Comparison of ENCODE assay signal across 8 mouse cellular contexts in the genomic region with DNA sequence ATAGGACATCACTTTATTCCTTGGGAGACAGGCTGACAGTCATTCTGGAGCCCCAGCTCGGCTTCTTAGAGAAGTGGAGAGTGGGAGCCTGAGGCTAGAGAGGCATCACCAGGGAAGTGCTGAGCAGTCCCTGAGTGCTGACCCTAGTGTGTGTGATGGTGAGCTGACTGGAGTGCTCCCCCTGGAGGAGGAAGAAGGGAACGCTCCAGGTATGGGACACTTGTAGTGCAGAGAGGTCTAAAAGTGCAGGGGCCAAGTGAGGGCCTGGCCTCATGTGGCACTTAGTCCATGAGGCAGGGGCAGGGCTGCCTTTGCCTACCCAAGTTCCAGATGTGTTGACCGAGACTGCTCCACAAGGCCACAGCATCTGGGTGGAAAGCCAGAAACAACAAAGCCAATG. TPM values are rescaled to one million over a fixed set of nuclear protein-coding genes. Genes with fewer than 3 reads are reported as not detected.
DNase-seq lines count a peak whose midpoint lies in the region; ATAC-seq and TF ChIP-seq lines count a peak whose summit lies in the region.

No protein-coding gene starts in this region.

- peaks cover 4% of the 10 kb centered on the region; the same call in 1 of the 2 replicates for H3K9me3 ChIP-seq in intestine, embryonic 16.5 days (ENCODE audit: control insufficient read depth, low read length)

- peak; percentile 88 for TF ChIP-seq CTCF in lung, adult 2 months (IDR thresholded peaks at IDR 0.05; ENCODE audit: insufficient read depth, low read length)

- no peak overlapping the region for H3K27ac ChIP-seq in intestine, embryonic 16.5 days (ENCODE audit: low read length)

- WGBS in intestine, embryonic 16.5 days = 66% methylated on average over 3 of the region's 3 CpGs
- 49% methylated on average over 3 of the region's 3 CpGs for WGBS in lung, adult 2 months

- peak; percentile 35 to 54 for DNase-seq in adrenal gland, adult 18-20 months (ENCODE audit: low spot score in 2 of 2)
- no peak for DNase-seq in adrenal gland, adult 8-10 months
- DNase-seq in right cerebral cortex, adult 18-20 months = peak; percentile 23
- DNase-seq in right cerebral cortex, postnatal 36 days (ENCODE audit: low spot score in 2 of 2) = no peak
- DNase-seq in embryo, embryonic 10 days (ENCODE audit: low spot score) = peak; percentile 79
- DNase-seq in lung, adult 2 months = peak; percentile 51
- peak; percentile 50 to 69 for DNase-seq in spleen, adult 18-20 months

- H3K4me3 ChIP-seq in intestine, embryonic 16.5 days (ENCODE audit: low read length) = no peak overlapping the region
- H3K4me3 ChIP-seq in lung, adult 2 months (replicated peaks; ENCODE audit: extremely low read depth, low read depth, low read length) = no peak overlapping the region

- no peak overlapping the region for H3K9ac ChIP-seq in intestine, embryonic 16.5 days (ENCODE audit: low read depth, low read length)

- H3K4me1 ChIP-seq in intestine, embryonic 16.5 days (ENCODE audit: control insufficient read depth, insufficient read depth, low read length) = peaks cover 8% of the 10 kb centered on the region
- no peaks in the 10 kb centered on the region for H3K4me1 ChIP-seq in lung, adult 2 months (ENCODE audit: control insufficient read depth, insufficient read depth, low read length)

- H3K27me3 ChIP-seq in intestine, embryonic 16.5 days (replicated peaks; ENCODE audit: control insufficient read depth, insufficient read depth, low read length) = no peaks in the 10 kb centered on the region

- H3K36me3 ChIP-seq in intestine, embryonic 16.5 days (ENCODE audit: control insufficient read depth, insufficient read depth, low read length) = no peaks in the 10 kb centered on the region

- no peak for TF ChIP-seq POLR2A in lung, adult 2 months (IDR thresholded peaks at IDR 0.05; ENCODE audit: borderline replicate concordance, extremely low read depth, low read depth, low read length)

- H3K4me2 ChIP-seq in intestine, embryonic 16.5 days (ENCODE audit: low read depth, low read length) = no peak overlapping the region

- 0 out of 2 replicates have a peak, but pooled peaks have one; percentile 24 for ATAC-seq in intestine, embryonic 16.5 days

RNA-seq across cellular contexts. Expression of a gene that starts 39.0 kb away (rescaled TPM):
- 1 to 10 TPM in 1 of 2 experiments, under 1 TPM in 1; 0.42 to 1.2 TPM for total RNA-seq in adrenal gland, adult 18-20 months (2021)
- 1 to 10 TPM; 1.2 to 3.3 (median 1.6) TPM for total RNA-seq in adrenal gland, adult 8-10 months (2022)
- 6.5 and 8.8 TPM in 2 replicates for polyA plus RNA-seq in intestine, embryonic 16.5 days (2015; fragmentation: Nextera tagmentation; extraction: Ambion mirVana)
- polyA plus RNA-seq in lung, adult 2 months (2012; rRNA removed) = 38.8 and 51.1 TPM in 2 replicates

RNA-seq across cellular contexts. Expression of a gene that starts 58.6 kb away (rescaled TPM):
- total RNA-seq in adrenal gland, adult 18-20 months (2021) = 10 to 100 TPM; 12.4 to 16.0 TPM
- 10 to 100 TPM; 17.3 to 32.1 (median 24.2) TPM for total RNA-seq in adrenal gland, adult 8-10 months (2022)
- polyA plus RNA-seq in intestine, embryonic 16.5 days (2015; fragmentation: Nextera tagmentation; extraction: Ambion mirVana) = 30.7 and 37.8 TPM in 2 replicates
- polyA plus RNA-seq in lung, adult 2 months (2012; rRNA removed) = 43.4 and 51.1 TPM in 2 replicates

Comparison
In these comparisons a context has a peak if more than half of its experiments do, and no peak if none do; other contexts are left out.
1. DNase-seq: peak in adrenal gland, adult 18-20 months (2 of 2), right cerebral cortex, adult 18-20 months (single experiment), embryo, embryonic 10 days (single experiment), lung, adult 2 months (single experiment) and spleen, adult 18-20 months (2 of 2); none in adrenal gland, adult 8-10 months (single experiment) and right cerebral cortex, postnatal 36 days (0 of 2).